Mouse (Mus musculus) kidney, adult 9 months (tissue): ENCODE data around the gene Ercc5.

Experiments used
- DNase-seq: peaks from one replicate; pipeline ENCODE4 v3.0.0; 2022

Gene Ercc5

DNA sequence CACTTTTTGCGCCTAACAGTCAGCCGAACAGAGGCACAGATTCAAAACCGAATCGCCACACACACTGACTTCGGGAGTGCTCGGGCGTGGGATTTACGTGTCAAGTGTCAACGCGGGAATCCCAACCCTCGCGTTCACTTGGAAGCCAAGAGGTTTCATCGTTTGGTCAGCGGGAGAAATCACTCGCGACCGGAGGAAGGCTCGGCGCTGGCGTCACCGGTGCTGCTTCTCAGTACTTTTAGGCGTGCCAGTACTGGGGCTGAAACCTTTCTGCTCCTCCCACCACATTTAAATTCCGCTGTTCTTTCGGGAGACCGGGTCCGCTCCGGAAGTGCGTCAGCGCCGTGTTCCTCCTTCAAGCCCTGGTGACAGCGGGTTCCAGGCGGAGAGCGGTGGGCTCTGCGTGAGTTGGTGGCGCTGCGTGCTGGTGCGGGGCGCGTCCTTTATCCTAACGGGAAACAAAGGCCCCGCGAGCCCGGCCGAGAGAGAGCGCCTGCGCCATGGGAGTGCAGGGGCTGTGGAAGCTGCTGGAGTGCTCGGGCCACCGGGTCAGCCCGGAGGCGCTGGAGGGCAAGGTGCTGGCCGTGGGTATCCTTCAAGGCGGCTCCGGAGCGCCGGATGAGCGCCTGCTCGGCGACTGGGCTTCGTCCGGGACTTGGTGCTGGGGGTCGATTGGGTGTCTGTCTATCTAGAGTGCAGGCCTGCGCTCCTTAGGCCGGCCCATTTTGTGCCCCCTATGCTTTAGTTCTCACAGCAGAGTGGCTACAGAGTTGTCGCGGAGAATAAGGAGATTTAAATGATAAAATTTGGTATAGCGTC is at the start of gene Ercc5:
Gene Ercc5 (plus strand): TSS at position 182 of the 819 bp plus-strand sequence.
- DNase-seq: peak; percentile 91

DNA sequence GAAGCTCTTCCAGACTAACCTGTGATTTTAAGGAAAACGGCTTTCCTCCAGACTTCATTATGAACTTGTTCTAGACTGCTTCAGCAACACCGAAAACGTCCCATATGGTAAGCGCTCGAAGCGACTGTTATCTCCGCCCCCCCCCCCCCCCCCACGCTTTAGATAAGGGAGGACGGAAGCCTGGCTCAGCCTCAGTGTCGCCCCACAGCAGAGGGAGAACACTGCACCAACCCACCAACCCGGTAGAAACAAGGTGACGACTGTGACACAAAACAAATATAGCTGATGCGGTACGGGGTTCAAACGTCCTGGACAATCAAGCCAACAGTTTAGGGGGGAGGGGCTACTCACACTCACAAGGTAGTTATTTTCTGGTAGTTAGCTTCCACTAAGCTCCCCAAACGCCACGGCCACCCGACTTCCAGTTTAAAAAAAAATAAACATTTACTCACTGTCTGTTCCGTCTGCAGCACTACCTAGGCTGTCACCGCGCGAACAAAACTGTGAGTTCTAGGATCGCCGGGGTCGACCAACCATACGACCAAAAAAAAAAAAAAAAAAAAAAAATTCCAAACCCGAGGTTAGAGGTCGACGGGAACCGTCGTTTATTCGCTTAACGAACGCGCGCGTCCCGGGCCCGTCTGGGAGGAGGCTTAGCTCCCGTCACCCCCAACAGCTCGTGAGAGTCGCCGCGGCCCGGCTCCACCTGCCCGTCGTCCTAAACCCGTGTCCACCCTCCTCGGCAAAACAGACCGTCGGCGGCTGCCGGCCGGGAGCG is 45.9 kb upstream of the Ercc5 start:
- peak; percentile 32 for DNase-seq

DNA sequence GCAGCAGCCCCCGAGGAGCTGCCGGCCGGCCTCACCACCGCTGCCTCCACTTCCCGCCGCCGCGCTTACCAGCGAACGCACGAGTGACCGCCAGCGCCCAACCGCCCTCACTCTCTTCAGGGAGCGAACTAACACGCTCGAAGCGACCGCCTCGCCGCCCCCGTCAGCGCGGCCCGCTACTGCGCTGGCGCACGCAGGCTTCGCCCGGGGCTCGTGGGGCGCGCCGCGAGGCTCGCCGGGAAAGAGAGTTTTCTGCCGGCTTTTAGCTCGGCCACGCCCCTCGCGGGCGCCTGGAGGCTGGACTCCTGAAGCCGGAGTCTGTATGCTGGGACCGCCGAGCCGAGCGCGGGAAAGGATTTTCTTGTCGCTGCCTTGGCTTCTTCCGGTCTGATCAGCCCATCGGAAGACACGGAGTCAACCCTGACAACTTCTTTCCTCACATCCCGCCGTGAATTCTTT is 45.3 kb upstream of the Ercc5 start, which contains the start of gene Tex30:
Gene Tex30 (minus strand): TSS at position 183 of the 459 bp plus-strand sequence.
- DNase-seq: peak; percentile 94

DNA sequence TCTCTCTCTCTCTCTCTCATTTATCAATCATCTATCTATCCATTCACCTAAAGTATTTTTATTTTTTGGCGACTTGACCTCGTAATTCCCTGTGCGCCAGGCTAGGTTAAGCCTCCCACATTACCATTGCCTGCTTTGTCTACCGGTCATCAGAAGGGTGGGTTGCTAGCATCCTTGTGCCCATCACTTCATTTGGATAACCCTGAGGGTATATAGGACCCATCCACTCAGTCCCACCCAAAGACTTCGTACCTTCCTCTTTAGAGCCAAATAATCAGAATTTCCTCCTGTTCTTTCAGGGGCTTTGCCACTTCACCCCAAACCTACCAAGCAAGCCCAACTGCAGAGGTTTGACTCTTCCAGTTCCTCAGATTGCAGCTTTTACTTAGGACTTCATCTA is 44.6 kb upstream of the Ercc5 start:
- no peak for DNase-seq

DNA sequence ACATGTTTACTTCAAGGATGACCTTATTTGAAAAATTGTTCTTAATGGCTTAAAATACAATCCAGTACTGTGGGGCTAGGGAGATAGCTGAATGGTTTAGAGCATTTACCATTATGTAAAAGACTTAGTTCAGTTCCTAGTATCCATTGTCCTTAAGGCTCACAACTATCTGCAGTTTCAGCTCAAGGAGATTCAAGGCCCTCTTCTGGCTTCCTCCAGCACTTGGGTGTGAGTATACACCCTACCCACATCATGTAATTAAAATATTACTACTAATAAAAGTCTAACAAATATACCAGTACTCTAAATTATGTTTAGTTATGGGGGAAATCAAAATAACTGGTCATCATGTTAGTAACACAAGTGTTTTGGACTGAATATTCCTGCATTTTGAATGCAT is 30.0 kb upstream of the Ercc5 start:
- DNase-seq: no peak

DNA sequence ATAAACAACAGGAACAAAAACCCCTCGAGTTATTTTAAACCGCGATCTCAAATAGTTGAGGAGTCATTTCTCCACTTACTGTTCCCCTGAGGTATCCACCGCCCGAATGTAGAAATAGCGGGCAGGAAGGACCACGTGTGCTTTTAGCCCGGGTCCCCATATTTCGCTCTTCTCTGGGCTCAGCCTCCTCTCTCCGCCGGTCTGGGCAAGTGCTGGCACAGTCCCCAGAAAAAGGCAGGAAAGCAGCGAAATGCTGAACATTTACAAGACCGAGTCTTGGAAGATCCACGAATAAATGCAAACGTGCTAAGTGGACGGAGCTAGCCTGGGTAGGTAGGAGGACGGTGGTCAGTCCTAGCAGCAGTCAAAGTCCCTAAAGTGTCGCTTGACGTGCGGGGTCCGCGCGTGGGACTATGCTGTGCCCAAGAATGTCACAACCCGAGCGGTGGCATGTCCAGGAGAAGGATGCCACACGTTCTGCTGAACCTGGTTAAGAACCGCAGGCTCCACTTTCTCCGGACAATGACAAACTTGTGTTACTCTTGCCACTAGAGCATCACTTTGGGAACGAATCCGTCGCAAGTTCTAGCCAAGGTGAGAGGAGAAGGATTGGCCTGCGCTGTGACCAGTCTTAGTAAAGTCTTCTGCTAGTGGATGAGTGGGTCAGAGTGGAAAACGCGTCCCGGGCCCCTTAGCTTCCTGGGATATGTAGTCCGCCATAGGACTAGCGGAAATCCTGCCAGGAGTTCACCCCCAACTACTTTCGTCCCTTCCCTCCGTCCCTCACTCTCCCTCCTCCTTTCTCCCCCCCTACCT is 29.1 kb upstream of the Ercc5 start, which contains the start of the genes Kdelc1 and Bivm:
Gene Kdelc1 (minus strand): TSS at position 570 of the 816 bp plus-strand sequence.
Gene Bivm (plus strand): TSS at position 719 of the 816 bp plus-strand sequence.
- DNase-seq: peak; percentile 97

DNA sequence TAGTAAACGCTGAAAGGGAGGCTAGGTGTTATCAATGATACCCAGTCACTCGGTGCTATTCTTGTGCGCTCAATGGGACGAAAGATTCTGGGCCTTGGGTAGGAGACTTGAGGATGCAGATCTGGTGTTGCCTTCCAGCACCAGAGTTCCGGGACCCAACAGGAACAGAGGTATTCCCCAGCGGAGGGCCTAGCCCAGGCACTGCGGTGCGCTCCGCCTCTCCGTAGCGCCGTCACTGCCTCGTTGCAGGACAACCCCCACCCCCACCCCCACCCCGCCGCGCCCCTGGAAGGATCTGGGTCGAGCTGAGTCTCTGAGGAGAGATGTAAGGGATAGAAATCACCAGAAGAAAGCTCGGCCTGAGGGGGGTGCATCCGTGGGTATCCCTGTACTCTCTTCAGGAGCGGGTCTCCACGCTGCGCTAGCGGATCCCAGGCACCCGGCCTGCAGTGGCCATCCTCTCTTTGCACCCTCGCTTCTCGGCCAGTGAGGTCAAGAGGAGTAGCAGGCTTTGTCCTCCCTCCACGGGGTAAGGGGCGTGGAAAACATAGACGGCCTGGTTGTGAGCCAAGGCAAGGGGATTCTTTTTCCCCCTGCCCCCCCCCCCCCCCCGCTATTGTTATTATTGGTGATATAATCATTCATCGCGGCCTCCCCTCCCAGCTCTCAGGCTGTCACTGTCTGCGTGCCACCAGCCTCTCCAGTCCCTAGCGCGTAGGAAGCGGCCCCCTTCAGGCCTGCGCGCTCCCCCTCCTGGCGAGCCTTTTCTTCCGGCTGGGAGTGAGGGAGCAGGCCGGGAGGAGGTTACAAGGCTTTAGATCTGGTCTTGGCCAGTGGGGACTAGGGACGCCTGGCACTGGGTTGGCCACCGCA is 28.1 kb upstream of the Ercc5 start:
- DNase-seq: peak; percentile 86

DNA sequence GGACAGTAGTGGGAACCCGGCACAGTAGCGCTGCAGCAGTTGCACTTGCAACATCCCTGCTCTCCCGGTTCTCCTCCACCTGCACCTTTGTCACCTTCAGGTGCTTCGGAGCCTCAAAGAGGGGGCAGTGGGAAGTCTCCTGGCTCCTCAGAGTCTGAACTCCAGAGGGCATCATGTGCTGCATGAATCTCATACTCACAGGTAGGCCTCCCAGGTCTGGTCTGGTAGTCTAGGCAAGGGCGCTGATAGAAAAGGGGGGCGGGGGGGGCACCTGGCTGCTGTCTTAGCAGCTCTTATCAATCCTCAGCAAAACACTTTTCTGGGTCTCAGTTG is 27.5 kb upstream of the Ercc5 start:
- DNase-seq: no peak

DNA sequence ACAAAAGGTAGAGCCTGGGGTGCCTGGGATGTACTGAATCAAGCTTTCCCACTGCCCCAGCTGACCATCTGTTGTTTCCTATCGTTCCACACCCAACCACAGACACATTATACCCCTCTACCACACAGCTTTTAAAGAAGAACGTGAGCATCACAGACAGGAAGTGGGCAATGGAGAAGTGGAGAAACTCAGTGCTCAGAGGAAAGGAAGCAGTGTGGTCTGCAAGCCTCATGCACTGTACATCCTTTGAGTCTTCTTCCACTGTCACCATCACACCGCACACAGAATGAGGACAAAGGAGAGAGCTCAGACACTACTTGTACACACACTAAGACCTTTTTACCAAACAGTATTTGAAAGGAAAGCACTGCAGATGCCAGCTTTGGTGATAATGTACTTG is 25.3 kb upstream of the Ercc5 start:
- no peak for DNase-seq

DNA sequence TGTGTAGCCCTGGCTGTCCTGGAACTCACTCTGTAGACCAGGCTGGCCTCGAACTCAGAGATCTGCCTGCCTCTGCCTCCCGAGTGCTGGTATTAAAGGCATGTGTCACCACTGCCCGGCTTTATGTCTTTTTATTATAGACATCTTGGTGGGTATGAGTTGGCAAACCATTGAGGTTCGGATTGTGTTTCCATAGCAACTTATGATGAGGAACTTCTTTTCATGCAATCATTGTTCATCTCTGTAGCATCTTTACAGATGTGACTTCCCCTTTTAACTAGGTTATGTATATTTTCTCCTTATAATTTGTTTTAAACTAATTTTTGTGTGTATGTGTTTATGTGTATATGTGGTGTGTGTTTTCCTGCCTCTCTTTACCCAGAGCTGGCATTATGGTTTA is 22.0 kb upstream of the Ercc5 start:
- DNase-seq: no peak

DNA sequence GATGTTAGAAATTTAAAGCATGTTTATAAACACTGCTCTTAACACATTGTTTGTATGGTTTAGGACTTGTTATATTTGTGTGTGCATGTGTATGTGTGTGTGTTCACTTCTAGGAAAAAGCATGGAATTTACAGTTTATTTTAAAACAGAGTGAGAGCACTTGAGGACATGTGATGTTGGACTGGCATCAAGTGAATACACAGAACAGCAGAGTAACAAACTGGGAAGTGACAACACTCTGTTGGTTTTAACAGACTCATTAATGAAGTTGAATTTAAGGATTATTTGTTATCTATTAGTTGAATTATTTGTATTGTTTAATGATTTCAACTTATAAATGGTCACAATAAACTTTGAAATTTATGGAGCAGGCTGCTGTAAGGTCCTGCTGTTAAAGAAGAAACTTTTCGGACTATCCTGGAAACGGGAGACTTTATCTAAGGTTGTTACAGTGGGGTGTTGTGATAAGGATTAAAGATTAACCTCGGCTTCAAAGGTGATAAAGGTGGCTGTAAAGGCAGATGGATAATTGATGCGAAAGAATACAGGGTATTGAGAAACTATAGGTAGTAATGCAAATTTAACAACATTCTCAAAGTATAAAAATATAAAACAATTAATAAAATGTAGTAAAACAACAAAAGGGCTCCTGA is 17.5 kb upstream of the Ercc5 start:
- DNase-seq: no peak

DNA sequence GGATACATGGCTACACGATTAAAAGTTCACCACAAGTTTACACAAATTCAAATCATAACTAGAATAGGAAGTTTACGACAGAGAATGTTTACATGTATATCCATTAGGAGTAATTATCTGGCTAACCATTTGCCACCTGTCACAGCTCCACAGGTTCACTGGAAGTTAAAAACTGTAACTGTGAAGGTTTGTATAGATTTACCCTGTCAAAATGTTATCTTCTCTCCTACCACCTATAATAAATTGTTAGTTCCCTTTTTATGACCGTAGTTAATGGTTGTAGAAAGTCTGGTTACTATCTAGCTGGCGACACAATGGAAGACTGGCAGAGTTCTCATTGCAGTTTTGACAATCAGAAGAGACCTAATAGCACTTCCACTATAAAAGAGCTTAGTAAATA is 7.3 kb upstream of the Ercc5 start:
- no peak for DNase-seq

DNA sequence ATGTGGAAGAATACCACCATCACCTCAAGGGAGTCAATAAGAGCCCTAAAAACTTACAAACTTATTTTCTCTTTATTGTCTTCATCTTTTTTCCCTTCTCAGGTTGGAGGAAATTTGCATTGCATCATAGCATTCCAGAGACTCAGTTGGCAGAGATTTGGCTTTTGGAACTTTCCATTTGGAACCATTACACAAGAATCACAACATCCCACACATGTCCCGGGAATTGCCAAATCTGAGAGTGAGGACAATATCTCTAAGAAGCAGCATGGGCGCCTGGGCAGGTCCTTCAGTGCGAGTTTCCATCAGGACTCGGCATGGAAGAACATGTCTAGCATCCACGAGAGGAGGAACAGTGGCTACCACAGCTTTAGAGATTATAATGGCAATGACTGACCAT is 4.8 kb upstream of the Ercc5 start:
- no peak for DNase-seq

DNA sequence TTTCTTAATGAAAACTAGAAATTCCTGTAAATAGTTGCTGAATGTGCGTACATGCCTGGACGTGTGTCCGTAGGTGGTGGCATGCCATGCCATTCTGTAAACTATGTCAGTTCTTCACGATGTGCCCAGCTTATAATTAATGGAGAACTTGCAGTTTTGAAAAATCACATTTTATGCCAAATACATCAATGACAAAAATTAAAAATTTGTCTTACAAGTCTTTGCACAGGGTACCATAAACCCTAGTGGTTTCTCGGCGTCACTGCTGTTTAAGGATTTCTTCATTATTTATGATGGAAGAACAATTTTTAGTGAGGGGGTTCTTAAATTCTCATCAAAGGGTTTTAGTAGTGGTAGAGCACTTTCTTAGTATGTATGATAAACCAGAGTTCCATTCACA is 1.2 kb downstream of the Ercc5 start:
- no peak for DNase-seq

DNA sequence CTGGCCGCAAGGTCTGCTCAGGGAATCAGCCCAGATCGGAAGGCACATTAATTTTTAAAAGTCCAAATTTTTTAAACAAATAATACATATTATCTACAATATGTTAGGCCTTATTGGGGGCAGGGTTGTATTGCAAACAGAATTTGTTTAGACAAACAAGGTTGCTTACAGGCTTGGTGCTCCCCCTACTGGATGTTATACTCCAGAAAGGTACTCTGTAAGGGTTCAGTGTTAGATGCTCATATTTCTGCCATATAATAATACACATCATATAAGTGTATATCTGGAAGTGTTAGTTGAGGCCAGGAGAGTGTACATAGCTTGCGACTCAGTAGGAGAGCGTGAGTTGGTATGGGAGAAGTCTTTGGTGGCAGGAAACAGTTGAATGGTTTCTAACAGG is 7.7 kb downstream of the Ercc5 start:
- DNase-seq: peak; percentile 34

DNA sequence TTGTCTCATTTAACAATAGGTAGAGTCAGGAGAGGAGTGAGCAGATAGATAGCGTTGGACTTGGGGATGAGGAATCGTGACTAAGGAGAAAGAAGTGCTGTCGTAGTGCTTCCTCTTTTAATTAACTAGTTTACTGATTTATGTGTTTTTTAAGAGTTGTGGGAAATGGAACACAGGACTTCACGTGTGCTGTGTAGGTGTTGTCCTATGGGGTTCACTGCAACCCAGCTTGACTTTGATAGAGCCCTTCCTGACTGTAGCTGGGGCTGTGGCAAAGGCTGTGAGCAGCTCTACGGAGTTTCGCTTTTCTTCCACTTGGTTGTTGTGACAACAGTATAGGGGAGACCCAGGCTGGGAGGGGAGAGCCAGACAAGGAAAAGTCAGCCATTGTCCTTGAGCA is 10.8 kb downstream of the Ercc5 start:
- no peak for DNase-seq

DNA sequence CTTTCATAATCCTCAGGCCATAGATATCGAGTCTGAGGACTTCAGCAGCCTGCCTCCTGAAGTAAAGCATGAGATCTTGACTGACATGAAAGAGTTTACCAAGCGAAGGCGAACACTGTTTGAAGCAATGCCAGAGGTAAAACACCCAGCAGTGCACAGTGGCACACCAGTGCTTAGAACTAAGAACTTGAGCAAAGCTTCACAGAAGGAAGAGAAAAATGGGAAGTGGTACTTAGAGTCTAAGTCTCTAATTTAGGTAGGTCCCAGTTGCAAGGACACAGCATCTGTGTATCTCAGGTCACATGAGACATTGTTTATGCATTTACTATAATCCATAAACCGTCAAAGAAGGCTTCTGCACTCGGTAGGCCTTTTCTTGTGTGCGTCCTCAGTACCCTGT is 14.3 kb downstream of the Ercc5 start:
- no peak for DNase-seq

DNA sequence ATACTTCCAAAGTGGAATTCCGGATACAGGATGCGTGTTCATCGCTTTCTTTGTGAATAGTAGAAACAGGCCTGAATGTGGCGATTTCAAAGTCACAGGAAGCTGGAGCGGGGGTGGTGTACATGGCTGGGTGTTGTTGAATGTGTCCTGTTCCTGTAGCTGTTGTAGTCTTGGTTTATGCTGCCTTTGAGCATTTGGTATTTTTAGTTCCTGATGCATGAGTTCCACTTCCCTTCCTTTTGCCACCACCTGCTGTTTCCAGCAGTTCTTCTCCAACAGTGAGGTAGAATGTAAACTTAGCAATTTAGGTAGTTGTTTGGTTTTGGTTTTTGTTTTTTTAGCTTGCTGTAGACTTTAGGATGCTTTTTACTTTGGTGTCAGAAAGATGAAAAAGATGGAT is 14.8 kb downstream of the Ercc5 start:
- DNase-seq: no peak

DNA sequence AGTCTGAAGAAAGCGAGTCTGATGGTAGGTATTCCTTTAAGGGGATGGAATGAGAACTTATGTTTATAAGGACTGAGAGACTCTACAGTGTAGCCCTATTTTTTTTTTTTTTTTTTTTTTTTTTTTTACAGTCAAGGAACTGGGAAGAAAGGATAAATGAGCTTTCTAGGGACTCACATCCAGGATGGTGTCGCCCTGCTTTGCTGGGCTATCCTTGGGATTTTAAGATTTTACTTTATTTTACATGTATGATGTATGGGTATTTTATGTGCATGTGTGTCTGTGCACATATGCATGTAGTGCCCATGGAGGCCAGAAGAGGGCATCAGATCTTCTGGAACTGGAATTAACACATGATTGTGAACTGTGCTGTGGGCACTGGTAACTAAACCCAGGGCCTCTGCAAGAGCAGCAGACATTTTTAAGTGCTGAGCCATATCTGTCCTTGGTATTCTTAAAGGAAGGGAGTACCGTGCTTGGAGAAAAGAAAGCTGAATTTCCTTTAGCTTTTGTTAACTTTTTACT is 20.4 kb downstream of the Ercc5 start:
- no peak for DNase-seq

DNA sequence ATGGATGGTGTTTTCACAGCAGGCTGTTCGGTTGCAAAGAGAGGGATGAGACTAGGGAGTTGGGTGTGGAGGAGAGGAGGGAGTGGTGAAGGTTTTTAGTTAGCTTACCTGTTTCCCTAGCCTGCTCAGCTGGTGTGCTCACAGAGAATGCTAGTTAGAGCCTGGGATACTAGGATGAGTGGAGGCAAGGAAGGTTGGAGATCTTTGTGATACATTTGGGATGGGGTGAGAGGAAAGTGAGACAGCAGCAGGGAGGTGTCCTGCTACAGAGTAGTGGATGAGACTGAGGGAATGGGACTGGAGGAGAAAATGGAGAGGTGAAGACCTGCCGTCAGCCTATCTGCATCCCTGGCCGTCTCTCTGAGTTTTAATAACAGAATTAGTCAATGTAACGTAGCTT is 25.1 kb downstream of the Ercc5 start:
- no peak for DNase-seq

DNA sequence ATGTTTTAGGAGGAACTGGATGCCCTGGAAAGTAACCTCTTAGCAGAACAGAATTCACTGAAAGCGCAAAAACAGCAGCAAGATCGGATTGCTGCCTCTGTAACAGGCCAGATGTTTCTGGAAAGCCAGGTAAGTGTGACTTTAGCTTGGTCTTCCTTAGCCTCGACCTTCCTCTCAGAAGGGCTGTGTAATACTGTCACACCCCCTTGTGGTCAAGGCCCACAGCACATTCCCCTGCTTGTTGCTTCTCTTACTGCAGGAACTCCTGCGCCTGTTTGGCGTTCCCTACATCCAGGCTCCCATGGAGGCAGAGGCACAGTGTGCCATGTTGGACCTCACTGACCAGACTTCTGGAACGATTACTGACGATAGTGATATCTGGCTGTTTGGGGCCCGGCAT is 26.4 kb downstream of the Ercc5 start:
- no peak for DNase-seq
